Mouse (Mus musculus) heart, postnatal 10 days (tissue): ENCODE results near the gene Gldc. TPM values are rescaled to one million over a fixed set of nuclear protein-coding genes. Genes with fewer than 3 reads are reported as not detected.

Experiments used
- DNase-seq, 2 experiments: peaks; one replicate each; pipeline ENCODE4 v3.0.0; 2021
- intact Hi-C: fragments of 180-260 bp; cut with DNase I; formaldehyde crosslinking; loops from one replicate; pipeline ENCODE4 v1.15.1; 2025
- total RNA-seq, 2 experiments: library from RNA; stranded (reverse); gene quantifications; 2 replicates each; pipeline ENCODE4 v1.2.3; 2021

The Gldc gene
- total RNA-seq, 2 experiments from 2014 or later = 0.10 to 0.24 TPM

- intact Hi-C loops = no loop called here
- no peak for DNase-seq
Measured at GRCm38 (mm10) chr19:30112961-30113688, 62.1 kb downstream of the Gldc start.

DNA sequence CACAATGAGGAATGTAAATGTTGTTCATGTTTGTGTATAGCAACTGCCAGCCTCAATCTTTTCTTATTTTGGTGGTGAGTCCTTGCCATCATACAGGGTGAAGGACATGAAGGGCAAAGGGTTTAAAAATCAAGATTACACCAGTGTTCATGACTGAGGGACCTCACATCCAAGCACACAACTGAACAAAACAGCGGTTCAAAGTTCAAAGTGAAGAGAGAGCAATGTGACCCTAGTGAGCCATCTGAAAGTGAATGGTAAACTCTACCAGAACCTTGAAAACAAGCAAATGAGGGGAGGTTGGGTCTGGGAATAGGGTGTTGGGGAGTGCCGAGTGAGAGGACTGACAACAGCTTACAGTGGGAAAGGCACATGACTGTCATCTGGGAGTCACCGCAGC lies 63.8 kb downstream of the Gldc start:
- intact Hi-C loops = no loop called here
- DNase-seq = no peak

- intact Hi-C loops = no loop called here
- DNase-seq = no peak
Measured at GRCm38 (mm10) chr19:30109122-30109521, 66.1 kb downstream of the Gldc start.

- intact Hi-C loops = no loop called here
- no peak for DNase-seq
Measured at GRCm38 (mm10) chr19:30108616-30109015, 66.6 kb downstream of the Gldc start.

DNA sequence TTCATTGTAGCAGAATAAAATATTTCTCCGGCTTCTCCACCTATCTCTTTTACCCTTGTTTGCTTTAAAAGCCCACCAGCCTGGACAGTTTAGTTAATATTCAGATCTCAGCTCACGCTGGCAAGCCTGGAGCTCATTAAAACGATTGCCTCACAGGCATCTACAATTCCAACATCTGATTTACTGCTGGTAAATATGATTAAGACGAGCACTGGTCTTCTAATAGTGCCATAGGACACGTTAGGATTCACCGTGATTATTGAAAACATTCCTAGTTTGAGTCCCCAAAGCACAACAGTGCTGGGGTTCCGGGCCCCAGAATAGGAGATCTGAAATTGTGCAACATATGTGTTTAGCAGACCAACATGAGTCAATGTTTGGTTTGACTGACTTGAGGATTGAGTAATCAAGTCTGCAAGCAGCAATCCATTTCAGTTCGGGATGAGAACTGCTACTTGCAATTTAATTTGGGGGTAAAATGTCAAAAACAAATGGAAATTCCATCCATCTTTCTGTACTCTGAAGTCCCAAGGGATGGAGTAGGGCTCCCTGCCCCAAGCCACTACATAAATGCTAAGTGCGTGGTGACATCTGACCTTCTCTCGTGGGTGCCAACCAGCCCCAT lies 67.9 kb downstream of the Gldc start:
- intact Hi-C loops = no loop called here
- DNase-seq = no peak

DNA sequence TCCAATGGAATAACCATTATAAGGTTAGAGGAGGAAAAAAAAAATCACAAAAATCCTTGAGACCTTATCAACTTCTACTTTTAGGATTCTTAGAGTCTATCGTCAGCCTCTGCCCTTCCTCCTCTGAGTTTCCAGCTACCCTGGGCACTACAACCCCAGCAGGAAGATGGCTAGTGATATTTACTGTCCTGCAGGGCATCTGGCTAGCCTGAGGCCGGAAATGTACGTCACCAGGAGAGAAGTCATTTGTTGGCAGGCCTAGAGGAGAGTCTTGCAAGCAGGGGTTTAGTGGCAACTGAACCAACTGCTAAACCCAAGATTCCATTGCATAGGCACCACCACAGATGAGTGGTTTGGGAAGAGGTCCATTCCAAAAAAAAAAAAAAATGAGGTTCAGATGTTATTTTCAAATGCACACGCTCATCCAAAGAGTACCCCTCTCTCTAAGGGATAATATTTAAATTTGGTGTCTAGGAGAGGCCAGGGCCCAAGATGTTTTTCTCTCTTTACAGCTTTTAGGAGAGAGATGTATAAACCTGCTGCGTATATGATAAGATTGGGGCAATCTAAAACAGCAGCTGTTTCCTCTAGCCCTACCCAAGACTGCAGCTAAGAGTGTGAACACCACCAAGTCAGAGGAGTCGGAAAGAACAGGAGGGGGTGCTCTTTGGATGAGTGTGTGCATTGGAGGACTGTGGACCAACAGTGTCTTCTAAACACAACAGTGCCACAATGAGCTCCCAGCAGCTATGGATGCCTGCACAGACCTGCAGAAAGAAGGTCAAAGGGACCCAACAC lies 70.0 kb downstream of the Gldc start:
- no peak for DNase-seq
- intact Hi-C loops = no loop called here

GRCm38 (mm10) chr19:30102620-30103019 lies 72.6 kb downstream of the Gldc start:
- intact Hi-C loops = no loop called here
- DNase-seq = peak; percentile 40 to 53

GRCm38 (mm10) chr19:30100571-30100970 lies 74.7 kb downstream of the Gldc start:
- intact Hi-C loops = no loop called here
- DNase-seq = no peak

DNA sequence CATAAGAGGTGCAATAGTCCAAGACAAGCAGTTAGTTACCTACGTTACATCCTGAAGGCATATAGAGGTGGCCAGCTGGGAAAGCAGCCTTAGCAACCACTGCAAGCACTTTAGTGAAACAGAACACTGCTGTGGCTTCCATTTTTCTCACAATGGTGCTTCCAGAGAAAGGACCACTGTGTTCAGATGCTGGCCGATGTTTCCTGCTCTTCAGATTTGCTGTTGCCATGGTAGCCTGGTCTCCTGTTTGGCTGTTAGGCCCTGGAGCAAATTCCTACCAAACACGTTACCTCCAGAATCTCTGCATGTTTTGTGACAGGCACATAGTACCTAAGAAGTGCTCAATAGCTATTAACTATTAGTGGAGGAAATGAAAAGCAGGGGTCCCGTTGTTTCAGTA lies 78.2 kb downstream of the Gldc start:
- no peak for DNase-seq
- intact Hi-C loops = no loop called here

DNA sequence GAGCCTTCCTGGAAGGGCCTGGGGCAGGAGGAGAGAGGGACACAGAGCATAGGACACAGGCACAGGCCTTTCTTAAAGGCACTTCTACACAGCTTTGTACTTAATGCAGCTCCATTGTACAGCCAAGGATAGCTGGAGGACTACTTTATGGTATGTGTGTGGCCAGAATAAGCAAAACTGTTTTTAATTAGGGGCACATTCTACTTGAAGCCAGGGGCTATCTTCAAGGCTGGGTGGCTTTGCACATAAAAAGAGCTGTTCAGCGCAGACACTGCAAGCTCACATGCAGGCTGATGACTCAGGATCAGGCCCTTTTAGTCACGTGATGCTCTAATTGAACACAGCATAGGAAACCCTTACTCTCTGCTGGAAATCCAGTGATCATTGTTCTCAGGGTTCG lies 79.0 kb downstream of the Gldc start:
- intact Hi-C loops = no loop called here
- DNase-seq = no peak

DNA sequence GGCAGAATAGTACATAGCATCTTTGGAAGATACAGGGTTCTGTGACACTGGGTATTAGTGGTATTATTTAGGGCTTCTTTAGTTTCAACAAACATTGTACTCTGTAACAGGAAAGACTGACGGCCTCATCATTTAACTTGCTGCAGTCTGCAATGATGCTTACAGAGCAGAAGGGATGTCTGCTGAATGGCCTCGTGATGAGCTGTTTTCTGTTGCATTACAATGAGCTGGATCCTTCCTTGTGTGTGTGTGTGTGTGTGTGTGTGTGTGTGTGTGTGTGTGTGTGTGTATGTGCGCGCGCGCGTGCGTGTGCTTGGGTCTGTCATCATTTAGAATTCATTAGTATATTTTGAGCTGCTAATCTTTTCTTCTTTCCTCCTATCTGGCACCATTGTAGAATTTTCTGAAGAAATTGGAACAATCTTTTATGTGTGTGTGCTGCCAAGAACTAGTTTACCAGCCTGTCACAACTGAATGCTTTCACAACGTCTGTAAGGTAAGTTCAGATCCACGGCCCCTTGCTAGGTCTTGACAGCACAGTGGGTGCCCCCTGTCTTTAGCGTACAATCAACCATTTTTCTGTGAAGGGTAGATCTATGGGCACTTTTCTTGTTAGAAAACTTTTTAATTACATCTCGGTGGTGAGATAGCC lies 83.5 kb downstream of the Gldc start:
- intact Hi-C loops = no loop called here

GRCm38 (mm10) chr19:30090163-30090562 lies 85.1 kb downstream of the Gldc start:
- DNase-seq = no peak
- intact Hi-C loops = no loop called here

More for the DNA sequence above, 83.5 kb downstream of the Gldc start:
- no peak for DNase-seq

DNA sequence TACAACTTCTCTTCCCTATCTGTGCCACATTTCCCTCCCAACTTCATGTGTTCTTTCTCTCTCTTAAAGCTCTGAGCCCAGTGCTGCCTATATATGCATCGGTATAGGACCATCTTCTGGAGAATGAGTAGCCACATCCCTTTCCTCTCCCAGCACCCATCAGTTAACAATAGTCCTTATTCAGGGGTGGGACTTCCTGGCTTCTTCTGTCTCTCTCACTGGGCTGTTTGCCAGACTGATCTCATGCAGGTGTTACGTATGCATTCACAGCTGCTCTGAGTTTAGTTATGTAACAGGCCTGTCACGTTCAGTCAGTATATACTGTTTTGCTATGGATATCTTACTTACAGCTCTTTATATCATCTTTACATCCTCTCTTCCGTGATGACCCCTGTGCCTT lies 109.4 kb downstream of the Gldc start:
- DNase-seq = peak; percentile 20 to 23

DNA sequence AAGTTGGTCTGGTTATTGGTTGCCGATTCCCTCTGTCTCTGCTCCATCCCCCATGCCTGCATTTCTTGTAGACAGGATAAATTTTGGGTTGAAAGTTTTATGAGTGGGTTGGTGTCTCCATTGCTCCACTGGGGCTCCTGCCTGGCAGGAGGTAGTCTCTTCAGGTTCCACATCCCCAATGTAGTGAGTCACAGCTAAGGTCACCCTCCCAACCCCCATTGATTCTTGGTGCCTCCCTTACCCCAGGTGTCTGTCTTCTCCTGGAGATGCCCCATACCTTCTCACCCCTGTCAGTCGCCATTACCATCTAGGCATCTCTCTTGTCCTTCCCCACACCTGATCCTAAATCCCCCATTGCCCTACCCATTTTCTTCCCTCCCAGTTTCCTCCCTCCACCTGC lies 121.0 kb downstream of the Gldc start:
- DNase-seq = no peak
- intact Hi-C loops = no loop called here

More for the DNA sequence above, 109.4 kb downstream of the Gldc start:
- intact Hi-C loops = no loop called here

DNA sequence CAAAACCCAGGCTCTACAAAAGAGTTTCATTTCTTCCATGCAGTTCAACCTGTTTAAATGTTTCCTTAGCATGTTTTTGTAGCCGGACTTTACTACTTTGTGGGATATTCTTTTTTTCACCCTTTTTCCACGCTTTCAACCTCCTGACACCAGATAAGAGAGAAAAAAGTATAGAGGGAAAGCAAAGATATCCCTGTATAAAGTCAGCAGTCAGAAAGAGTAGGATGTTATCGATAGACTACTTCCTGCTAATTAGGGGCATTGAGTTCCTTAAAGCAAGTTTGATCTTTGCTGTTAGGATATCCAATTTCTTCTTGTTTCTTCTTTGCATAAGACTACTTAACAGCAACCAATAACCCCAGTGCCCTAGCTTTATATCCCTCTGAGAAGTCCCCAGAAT lies 123.8 kb downstream of the Gldc start:
- intact Hi-C loops = no loop called here
- DNase-seq = no peak

- intact Hi-C loops = no loop called here
- DNase-seq = no peak
Measured at GRCm38 (mm10) chr19:30050584-30050983, 124.6 kb downstream of the Gldc start.

Other genes starting within 250 kb of the Gldc start
- gene Trpd52l3, start 171.6 kb downstream of the Gldc start, total RNA-seq = not detected
- 10 to 100 TPM; 28.0 to 28.6 TPM for gene Uhrf2, start 144.9 kb downstream of the Gldc start, total RNA-seq
- gene Mbl2, start 57.5 kb upstream of the Gldc start, total RNA-seq = not detected